Mouse (Mus musculus) lung, postnatal 0 days (tissue): ENCODE measurements at regions not wholly inside any gene's neighbourhood (a gene's known extent, or its start where the extent isn't known, plus 50 kb on each side); places are given as distances from the start of the nearest gene placed in this dataset.

Experiments
- ATAC-seq: fragments of 200-750 bp; cut with Nextera tagmentation; 2 replicates; pipeline ENCODE4 v1.8.0; 2017; ENCODE audit warnings: moderate library complexity
- DNase-seq: peaks from one replicate; pipeline ENCODE4 v3.0.0-alpha.2; 2016; ENCODE audit warnings: low spot score
- H3K27ac ChIP-seq: fragments of 300-500 bp; sonication (generic); 2 replicates; pipeline ENCODE4 v1.5.1; 2014; ENCODE audit warnings: antibody characterized with exemption, mild to moderate bottlenecking, low read length, mixed read lengths
- H3K27me3 ChIP-seq: fragments of 300-500 bp; sonication (generic); replicated peaks from 2 replicates; pipeline ENCODE4 v1.6.1; 2014; ENCODE audit warnings: low read length, mixed read lengths; ENCODE audit not compliant: insufficient read depth
- H3K36me3 ChIP-seq: fragments of 300-500 bp; sonication (generic); 2 replicates; pipeline ENCODE4 v1.6.1; 2014; ENCODE audit warnings: low read length, mixed read lengths; ENCODE audit not compliant: insufficient read depth
- H3K4me1 ChIP-seq: fragments of 300-500 bp; sonication (generic); 2 replicates; pipeline ENCODE4 v1.6.1; 2014; ENCODE audit warnings: antibody characterized with exemption, low read depth, low read length, mixed read lengths; ENCODE audit not compliant: insufficient read depth
- H3K4me2 ChIP-seq: fragments of 300-500 bp; sonication (generic); replicated peaks from 2 replicates; pipeline ENCODE4 v1.6.1; 2014; ENCODE audit warnings: low read depth, mild to moderate bottlenecking, low read length, moderate library complexity, mixed read lengths
- H3K4me3 ChIP-seq: fragments of 300-500 bp; sonication (generic); 2 replicates; pipeline ENCODE4 v1.5.1; 2014; ENCODE audit warnings: low read depth, low read length
- H3K9ac ChIP-seq: fragments of 300-500 bp; sonication (generic); replicated peaks from 2 replicates; pipeline ENCODE4 v1.6.1; 2014; ENCODE audit warnings: low read depth, mild to moderate bottlenecking
- H3K9me3 ChIP-seq: fragments of 300-500 bp; sonication (generic); 2 replicates; pipeline ENCODE4 v1.6.1; 2016; ENCODE audit warnings: low read length, mixed read lengths
- CTCF ChIP-seq: IDR thresholded peaks from 2 replicates; pipeline ENCODE4 v1.5.1; 2016; ENCODE audit warnings: antibody characterized with exemption, mild to moderate bottlenecking
- EP300 ChIP-seq: IDR thresholded peaks from 2 replicates; pipeline ENCODE4 v1.6.1; 2016; ENCODE audit warnings: antibody characterized with exemption, mild to moderate bottlenecking, control low read depth
- WGBS: fragments of 180-500 bp; shearing (Covaris S2); extraction: QIAGEN DNeasy Blood & Tissue Kit; methylation state at CpG from one replicate; pipeline ENCODE4 v1.1.7; 2014; 5-methylcytosine and 5-hydroxymethylcytosine counted together

- TF ChIP-seq CTCF (no peak), EP300 (no peak)
- H3K27me3 ChIP-seq: no peaks in the 10 kb centered on the region
- WGBS: 89% methylated on average over 4 of the region's 4 CpGs
These were observed 213.8 kb downstream of the Abcc12 start for GRCm38 (mm10) chr8:86366636-86367035.

GRCm38 (mm10) chr8:86365726-86366125 lies 214.8 kb downstream of the Abcc12 start:
- Histone ChIP-seq H3K4me2 (no peak overlapping the region), H3K27ac (no peak overlapping the region), H3K9ac (no peak overlapping the region), H3K9me3 (no peaks in the 10 kb centered on the region), H3K4me3 (no peak overlapping the region), H3K27me3 (no peaks in the 10 kb centered on the region), H3K36me3 (no peaks in the 10 kb centered on the region), H3K4me1 (no peaks in the 10 kb centered on the region)
- TF ChIP-seq CTCF (no peak), EP300 (no peak)
- ATAC-seq (no peak), DNase-seq (no peak)
- WGBS: 68% methylated on average over 5 of the region's 5 CpGs

More at GRCm38 (mm10) chr8:86366636-86367035, 213.8 kb downstream of the Abcc12 start:
- no peak overlapping the region for H3K4me2 ChIP-seq
- H3K4me1 ChIP-seq: no peaks in the 10 kb centered on the region
- H3K9me3 ChIP-seq: no peaks in the 10 kb centered on the region
- no peaks in the 10 kb centered on the region for H3K36me3 ChIP-seq
- DNase-seq (no peak), ATAC-seq (no peak)
- no peak overlapping the region for H3K27ac ChIP-seq
- H3K4me3 ChIP-seq: no peak overlapping the region
- H3K9ac ChIP-seq: no peak overlapping the region

GRCm38 (mm10) chr8:86364898-86365297 lies 215.6 kb downstream of the Abcc12 start:
- Histone ChIP-seq H3K4me2 (no peak overlapping the region), H3K4me3 (no peak overlapping the region), H3K9me3 (no peaks in the 10 kb centered on the region), H3K4me1 (no peaks in the 10 kb centered on the region), H3K27me3 (no peaks in the 10 kb centered on the region), H3K9ac (no peak overlapping the region), H3K27ac (no peak overlapping the region), H3K36me3 (no peaks in the 10 kb centered on the region)
- no peak for DNase-seq
- TF ChIP-seq CTCF (peak; percentile 50), EP300 (no peak)
- 41% methylated on average over 2 of the region's 2 CpGs for WGBS
- ATAC-seq: no peak

DNA sequence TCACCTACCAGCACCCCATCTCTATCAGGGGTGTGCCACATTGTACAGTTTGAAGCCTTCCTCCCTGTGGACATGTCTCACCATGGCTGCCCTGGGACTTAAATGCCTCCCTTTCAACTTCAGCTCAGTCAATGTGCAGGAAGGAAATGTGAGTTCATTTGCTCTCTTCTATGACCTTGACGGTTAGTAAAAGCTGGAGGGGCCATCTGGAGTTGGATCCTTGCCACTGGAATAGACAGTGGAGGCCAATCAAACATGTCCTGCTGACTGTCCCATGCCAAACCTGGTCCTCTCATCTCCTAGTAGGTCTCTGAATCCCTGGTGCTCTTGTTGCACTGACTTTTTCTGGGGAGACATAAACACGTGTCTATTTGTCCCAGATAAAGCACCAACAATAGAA lies 220.2 kb downstream of the Abcc12 start:
- TF ChIP-seq CTCF (no peak), EP300 (no peak)
- Histone ChIP-seq H3K4me2 (no peak overlapping the region), H3K9ac (no peak overlapping the region), H3K9me3 (no peaks in the 10 kb centered on the region), H3K27ac (no peak overlapping the region), H3K27me3 (no peaks in the 10 kb centered on the region), H3K4me3 (no peak overlapping the region), H3K4me1 (no peaks in the 10 kb centered on the region), H3K36me3 (no peaks in the 10 kb centered on the region)
- WGBS: 52% methylated on average over 2 of the region's 2 CpGs
- ATAC-seq (no peak), DNase-seq (no peak)

- no peak overlapping the region for H3K27ac ChIP-seq
- WGBS: 5% methylated on average over 3 of the region's 3 CpGs
- DNase-seq: no peak
- H3K4me2 ChIP-seq: no peak overlapping the region
- no peaks in the 10 kb centered on the region for H3K36me3 ChIP-seq
- no peak overlapping the region for H3K4me3 ChIP-seq
- H3K9ac ChIP-seq: no peak overlapping the region
- ATAC-seq: no peak
- no peaks in the 10 kb centered on the region for H3K27me3 ChIP-seq
- H3K9me3 ChIP-seq: no peaks in the 10 kb centered on the region
- H3K4me1 ChIP-seq: no peaks in the 10 kb centered on the region
- TF ChIP-seq EP300 (no peak), CTCF (no peak)
These were observed 221.0 kb downstream of the Abcc12 start for GRCm38 (mm10) chr8:86359518-86359917.

- H3K4me3 ChIP-seq: no peak overlapping the region
- no peaks in the 10 kb centered on the region for H3K36me3 ChIP-seq
- DNase-seq (no peak), ATAC-seq (no peak)
- WGBS: 59% methylated on average over 3 of the region's 3 CpGs
- H3K4me2 ChIP-seq: no peak overlapping the region
- TF ChIP-seq EP300 (no peak), CTCF (no peak)
- H3K9ac ChIP-seq: no peak overlapping the region
- no peak overlapping the region for H3K27ac ChIP-seq
- H3K27me3 ChIP-seq: no peaks in the 10 kb centered on the region
- no peaks in the 10 kb centered on the region for H3K9me3 ChIP-seq
- H3K4me1 ChIP-seq: no peaks in the 10 kb centered on the region
These were observed 226.7 kb downstream of the Abcc12 start for GRCm38 (mm10) chr8:86353816-86354215.

DNA sequence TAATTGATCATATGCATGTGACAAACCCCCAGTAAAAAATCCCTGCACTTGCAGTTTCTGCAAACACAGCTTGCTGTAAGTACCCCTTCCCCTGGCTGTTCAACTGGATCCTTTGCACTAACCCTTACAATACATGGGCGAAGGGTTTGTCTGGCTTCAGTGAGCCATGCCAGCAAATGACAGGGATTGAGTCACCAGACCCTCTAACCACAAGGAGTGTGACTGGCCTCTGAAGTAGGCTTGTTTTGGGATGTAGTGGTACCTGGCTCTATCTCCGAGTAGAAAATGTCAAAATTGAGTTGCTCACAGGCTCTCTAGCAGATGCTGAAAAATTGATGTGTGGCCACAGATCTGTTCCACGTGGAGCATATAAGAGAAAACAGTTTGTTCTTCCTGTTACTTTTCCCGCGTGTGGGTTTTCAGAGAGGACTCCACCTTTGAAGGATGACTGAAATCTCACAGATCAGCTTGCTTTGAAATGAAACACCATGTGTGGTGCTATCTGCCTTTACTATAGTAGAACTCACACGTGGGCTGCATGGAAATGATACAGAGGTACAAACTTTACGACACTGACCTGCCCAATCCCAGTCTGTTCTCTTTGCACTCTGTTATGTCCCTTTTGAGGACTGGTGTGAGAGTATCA lies 228.8 kb downstream of the Abcc12 start:
- DNase-seq: no peak
- Histone ChIP-seq H3K36me3 (no peaks in the 10 kb centered on the region), H3K4me3 (no peak overlapping the region), H3K4me1 (no peaks in the 10 kb centered on the region), H3K27me3 (no peaks in the 10 kb centered on the region), H3K9me3 (peaks cover 7% of the 10 kb centered on the region; the same call in 1 of the 2 replicates), H3K4me2 (no peak overlapping the region), H3K27ac (no peak overlapping the region), H3K9ac (no peak overlapping the region)
- ATAC-seq: no peak
- no peak for TF ChIP-seq EP300
- TF ChIP-seq CTCF: no peak
- 79% methylated on average over 7 of the region's 7 CpGs for WGBS
